Mouse (Mus musculus): Measurements from ENCODE around the gene Klf2.

DNA sequence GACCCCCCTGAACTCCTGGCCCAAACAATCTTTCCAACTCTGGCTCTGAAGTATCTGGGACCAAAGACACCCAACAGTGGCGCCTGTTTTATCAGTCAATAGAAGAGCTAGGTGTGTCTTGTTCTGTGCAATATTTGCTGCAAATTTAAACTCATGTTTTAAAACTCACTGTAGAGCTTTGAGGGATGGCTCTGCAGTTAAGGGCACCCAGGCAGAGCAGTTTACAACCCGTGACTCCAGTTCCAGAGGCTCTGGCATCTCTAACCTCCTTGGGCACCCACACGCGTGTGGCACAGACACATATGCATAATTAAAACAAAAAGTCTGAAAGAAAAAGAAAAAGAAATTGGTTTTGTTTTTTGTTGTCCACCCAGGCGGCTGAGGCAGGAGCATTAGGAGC lies 17.3 kb upstream of the Klf2 start:
- TF ChIP-seq EP300 (IDR thresholded peaks at IDR 0.05) (no peak), CTCF (IDR thresholded peaks at IDR 0.05) (no peak)
